Mouse (Mus musculus) adrenal gland, adult 18-20 months (tissue): Measurements from ENCODE around the gene Nr2c2. TPM values are rescaled to one million over a fixed set of nuclear protein-coding genes. Genes with fewer than 3 reads are reported as not detected.

Experiments used
- DNase-seq, 2 experiments: peaks; one replicate each; pipeline ENCODE4 v3.0.0; 2021 to 2022; ENCODE audit warnings: low spot score in 2 of 2
- total RNA-seq, 2 experiments: library from RNA; stranded (reverse); gene quantifications; 1 replicate in 1 of 2; 2 replicates in 1 of 2; pipeline ENCODE4 v1.2.3; 2021

Gene Nr2c2
- total RNA-seq, 2 experiments from 2014 or later: 27.4 to 31.7 TPM

- no peak for DNase-seq
Observed at GRCm38 (mm10) chr6:92124547-92124946, 33.4 kb downstream of the Nr2c2 start.

- DNase-seq: no peak
Observed at GRCm38 (mm10) chr6:92126861-92127468, 35.8 kb downstream of the Nr2c2 start.

GRCm38 (mm10) chr6:92131456-92131855, 40.3 kb downstream of the Nr2c2 start:
- no peak for DNase-seq

- peak in 1 of 2 experiments; percentile 14 for DNase-seq
Observed at GRCm38 (mm10) chr6:92132021-92132911, 41.1 kb downstream of the Nr2c2 start.

GRCm38 (mm10) chr6:92133617-92134016, 42.4 kb downstream of the Nr2c2 start:
- no peak for DNase-seq

- no peak for DNase-seq
Observed at GRCm38 (mm10) chr6:92136356-92136755, 45.2 kb downstream of the Nr2c2 start.

GRCm38 (mm10) chr6:92145881-92146280, 54.7 kb downstream of the Nr2c2 start:
- DNase-seq: no peak

GRCm38 (mm10) chr6:92153774-92154173, 62.6 kb downstream of the Nr2c2 start:
- DNase-seq: no peak

GRCm38 (mm10) chr6:92158801-92159200, 67.6 kb downstream of the Nr2c2 start:
- no peak for DNase-seq

GRCm38 (mm10) chr6:92162724-92163123, 71.5 kb downstream of the Nr2c2 start:
- no peak for DNase-seq

- DNase-seq: no peak
Observed at GRCm38 (mm10) chr6:92176450-92176849, 85.3 kb downstream of the Nr2c2 start.

GRCm38 (mm10) chr6:92183621-92184131, 92.5 kb downstream of the Nr2c2 start, which contains the start of gene Mrps25:
TSS of gene Mrps25 (minus strand) at chr6:92184033.
- peak; percentile 74 to 78 for DNase-seq

- DNase-seq: no peak
Observed at GRCm38 (mm10) chr6:92184178-92184577, 93.0 kb downstream of the Nr2c2 start.

- no peak for DNase-seq
Observed at GRCm38 (mm10) chr6:92199414-92199813, 108.2 kb downstream of the Nr2c2 start.

- DNase-seq: no peak
Observed at GRCm38 (mm10) chr6:92214055-92214772, 123.0 kb downstream of the Nr2c2 start.

GRCm38 (mm10) chr6:92214773-92215449, 123.7 kb downstream of the Nr2c2 start, which contains the start of gene Rbsn:
TSS of gene Rbsn (minus strand) at chr6:92214925.
- DNase-seq: peak; percentile 80 to 87

GRCm38 (mm10) chr6:92219445-92219844, 128.3 kb downstream of the Nr2c2 start:
- DNase-seq: peak in 1 of 2 experiments; percentile 16

- no peak for DNase-seq
Observed at GRCm38 (mm10) chr6:92221604-92222003, 130.4 kb downstream of the Nr2c2 start.

GRCm38 (mm10) chr6:92222021-92222420, 130.8 kb downstream of the Nr2c2 start:
- no peak for DNase-seq
